ENCODE assay signal across 22 mouse cellular contexts in the genomic region with DNA sequence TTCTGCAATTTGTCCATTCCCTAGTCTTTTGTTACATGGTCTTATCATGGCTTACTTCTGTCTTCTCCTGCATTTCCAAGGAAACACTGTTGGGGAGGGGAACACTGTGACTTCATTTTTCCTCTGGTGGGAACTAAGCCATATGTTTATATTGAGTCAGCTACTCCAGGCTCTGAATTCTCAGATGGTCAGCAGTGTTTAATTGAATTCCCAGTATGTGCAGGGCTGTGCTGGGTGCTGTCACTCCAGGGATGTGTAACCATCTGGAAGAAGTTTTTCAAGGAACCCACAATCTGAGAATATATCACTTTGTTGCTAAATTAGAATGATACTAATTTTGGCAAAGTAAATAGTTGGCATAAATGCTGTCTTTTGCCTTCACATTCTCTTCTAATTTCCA. TPM values are rescaled to one million over a fixed set of nuclear protein-coding genes. Genes with fewer than 3 reads are reported as not detected.
DNase-seq lines count a peak whose midpoint lies in the region; ATAC-seq lines count a peak whose summit lies in the region.
"Had no signal": no experiment of that assay in that cellular context is flagged by ENCODE, and none has a peak within 500 bp of the region (broad histone marks: within the 10 kb centered on the region; RNA-seq: fewer than 3 reads in every experiment).

No protein-coding gene starts in this region.

- no peaks in the 10 kb centered on the region for H3K36me3 ChIP-seq in forebrain, embryonic 14.5 days (ENCODE audit: control insufficient read depth, insufficient read depth, low read length)
- no peaks in the 10 kb centered on the region for H3K36me3 ChIP-seq in forebrain, embryonic 11.5 days (ENCODE audit: control insufficient read depth, insufficient read depth, low read length)
- H3K36me3 ChIP-seq: embryonic facial prominence, embryonic 10.5 days; heart, embryonic 10.5 days; hindbrain, embryonic 13.5 days; limb, embryonic 13.5 days; liver, embryonic 15.5 days; midbrain, embryonic 15.5 days had no signal

- no peak overlapping the region for H3K27ac ChIP-seq in forebrain, embryonic 14.5 days (ENCODE audit: low read depth, low read length)
- H3K27ac ChIP-seq in forebrain, embryonic 11.5 days (ENCODE audit: low read depth, low read length), result no peak overlapping the region
- H3K27ac ChIP-seq: embryonic facial prominence, embryonic 10.5 days; heart, embryonic 10.5 days; hindbrain, embryonic 13.5 days; limb, embryonic 13.5 days; liver, embryonic 15.5 days; midbrain, embryonic 15.5 days had no signal

- intact Hi-C loops in left cerebral cortex, postnatal 14 days (cut with DNase I), result no loop called here
- intact Hi-C loops in left cerebral cortex, postnatal 36 days (cut with DNase I), result no loop called here

- H3K4me1 ChIP-seq in forebrain, embryonic 14.5 days (ENCODE audit: control insufficient read depth, insufficient read depth, low read length), result peaks cover 10% of the 10 kb centered on the region; the same call in 1 of the 2 replicates
- H3K4me1 ChIP-seq in forebrain, embryonic 11.5 days (replicated peaks; ENCODE audit: control insufficient read depth, insufficient read depth, low read length), result no peaks in the 10 kb centered on the region
- H3K4me1 ChIP-seq: embryonic facial prominence, embryonic 10.5 days; heart, embryonic 10.5 days; hindbrain, embryonic 13.5 days; limb, embryonic 13.5 days; liver, embryonic 15.5 days; megakaryocyte, embryonic 14.5 days; midbrain, embryonic 15.5 days had no signal

- H3K4me2 ChIP-seq in forebrain, embryonic 14.5 days (ENCODE audit: low read length), result no peak overlapping the region
- H3K4me2 ChIP-seq in forebrain, embryonic 11.5 days (ENCODE audit: low read depth, low read length, severe bottlenecking), result no peak overlapping the region
- H3K4me2 ChIP-seq: hindbrain, embryonic 13.5 days; limb, embryonic 13.5 days; liver, embryonic 15.5 days; midbrain, embryonic 15.5 days had no signal

- H3K27me3 ChIP-seq in forebrain, embryonic 14.5 days (replicated peaks; ENCODE audit: control insufficient read depth, insufficient read depth, low read length), result no peaks in the 10 kb centered on the region
- no peaks in the 10 kb centered on the region for H3K27me3 ChIP-seq in forebrain, embryonic 11.5 days (ENCODE audit: control insufficient read depth, insufficient read depth, low read length)
- H3K27me3 ChIP-seq: hindbrain, embryonic 13.5 days; limb, embryonic 13.5 days; liver, embryonic 15.5 days; megakaryocyte, embryonic 14.5 days; midbrain, embryonic 15.5 days had no signal

- peak; percentile 79 for DNase-seq in forebrain, embryonic 14.5 days (ENCODE audit: low spot score)
- DNase-seq in forebrain, embryonic 11.5 days (ENCODE audit: low spot score), result no peak
- peak; percentile 12 to 18 for DNase-seq in left cerebral cortex, postnatal 14 days (ENCODE audit: low spot score in 2 of 2)
- DNase-seq in left cerebral cortex, postnatal 36 days (ENCODE audit: low spot score in 2 of 2), result no peak
- peak; percentile 84 for DNase-seq in brain, adult 2 months (ENCODE audit: low read depth, low spot score)
- DNase-seq in retina, embryonic 14.5 days (ENCODE audit: low spot score), result peak; percentile 34
- DNase-seq: adrenal gland, postnatal 14 days; B cell, adult 2 months; gastrocnemius, postnatal 36 days; heart, postnatal 10 days; kidney, adult 18-20 months; kidney, postnatal 14 days; thymus, adult 18-20 months had no signal

- peak; percentile 93 for ATAC-seq in forebrain, embryonic 14.5 days
- no peak for ATAC-seq in forebrain, embryonic 11.5 days (replicated peaks; ENCODE audit: low FRiP score)
- ATAC-seq in monocyte, adult 5-6 weeks (replicated peaks; ENCODE audit: insufficient number of reproducible peaks, low FRiP score, low TSS enrichment, poor library complexity, severe bottlenecking), result no peak
- ATAC-seq: lung, postnatal 0 days; midbrain, embryonic 15.5 days had no signal

- no peak overlapping the region for H3K9ac ChIP-seq in forebrain, embryonic 14.5 days (ENCODE audit: low read length)
- H3K9ac ChIP-seq in forebrain, embryonic 11.5 days (ENCODE audit: low read length), result no peak overlapping the region
- H3K9ac ChIP-seq: hindbrain, embryonic 13.5 days; limb, embryonic 13.5 days; liver, embryonic 15.5 days; midbrain, embryonic 15.5 days had no signal

- no peaks in the 10 kb centered on the region for H3K9me3 ChIP-seq in forebrain, embryonic 14.5 days (replicated peaks; ENCODE audit: control insufficient read depth, low read length)
- no peaks in the 10 kb centered on the region for H3K9me3 ChIP-seq in forebrain, embryonic 11.5 days (ENCODE audit: control insufficient read depth, low read length)
- H3K9me3 ChIP-seq: embryonic facial prominence, embryonic 10.5 days; heart, embryonic 10.5 days; hindbrain, embryonic 13.5 days; limb, embryonic 13.5 days; liver, embryonic 15.5 days; megakaryocyte, embryonic 14.5 days; midbrain, embryonic 15.5 days had no signal

- H3K4me3 ChIP-seq in forebrain, embryonic 14.5 days (ENCODE audit: low read depth, low read length), result no peak overlapping the region
- no peak overlapping the region for H3K4me3 ChIP-seq in forebrain, embryonic 11.5 days (ENCODE audit: low read depth, low read length)
- H3K4me3 ChIP-seq: embryonic facial prominence, embryonic 10.5 days; heart, embryonic 10.5 days; hindbrain, embryonic 13.5 days; limb, embryonic 13.5 days; liver, embryonic 15.5 days; megakaryocyte, embryonic 14.5 days; midbrain, embryonic 15.5 days had no signal

RNA-seq across cellular contexts. Expression of a gene that starts 39.9 kb away (rescaled TPM):
- 36.0 and 48.3 TPM in 2 replicates for polyA plus RNA-seq in forebrain, embryonic 14.5 days (2014; fragmentation: Nextera tagmentation; extraction: Ambion mirVana)
- polyA plus RNA-seq in forebrain, embryonic 11.5 days (2014; fragmentation: Nextera tagmentation; extraction: Ambion mirVana), result 15.0 and 17.3 TPM in 2 replicates
- total RNA-seq in left cerebral cortex, postnatal 14 days (2021), result 100 to 1,000 TPM; 452 to 460 TPM
- total RNA-seq in left cerebral cortex, postnatal 36 days (2021), result 100 to 1,000 TPM; 426 to 497 TPM
- 0.43 TPM in 1 of 3 replicates, not detected in the others for total RNA-seq in monocyte, adult 5-6 weeks (2017)

Comparison
In these comparisons a context has a peak if more than half of its experiments do, and no peak if none do; other contexts are left out.
1. DNase-seq: peak in forebrain, embryonic 14.5 days (single experiment), left cerebral cortex, postnatal 14 days (2 of 2), brain, adult 2 months (single experiment) and retina, embryonic 14.5 days (single experiment); none in forebrain, embryonic 11.5 days (single experiment) and left cerebral cortex, postnatal 36 days (0 of 2).
2. RNA of a gene that starts 39.9 kb away (total RNA-seq): 426 to 497 TPM in left cerebral cortex, postnatal 36 days and 452 to 460 TPM in left cerebral cortex, postnatal 14 days; 0.43 TPM in monocyte, adult 5-6 weeks; every median in the first group is over 100 times any median in the second.